Mouse (Mus musculus) ES-E14 (cell line): Measurements from ENCODE around the gene Olfr127.

Experiments
- CHD2 ChIP-seq: IDR thresholded peaks from 2 replicates; pipeline ENCODE4 v1.6.1; 2014; ENCODE audit warnings: mild to moderate bottlenecking, low read depth, low read length, inconsistent platforms
- HCFC1 ChIP-seq: IDR thresholded peaks from 2 replicates; pipeline ENCODE4 v1.6.1; 2012; ENCODE audit warnings: low read length, inconsistent platforms, borderline replicate concordance; ENCODE audit not compliant: insufficient read depth

DNA sequence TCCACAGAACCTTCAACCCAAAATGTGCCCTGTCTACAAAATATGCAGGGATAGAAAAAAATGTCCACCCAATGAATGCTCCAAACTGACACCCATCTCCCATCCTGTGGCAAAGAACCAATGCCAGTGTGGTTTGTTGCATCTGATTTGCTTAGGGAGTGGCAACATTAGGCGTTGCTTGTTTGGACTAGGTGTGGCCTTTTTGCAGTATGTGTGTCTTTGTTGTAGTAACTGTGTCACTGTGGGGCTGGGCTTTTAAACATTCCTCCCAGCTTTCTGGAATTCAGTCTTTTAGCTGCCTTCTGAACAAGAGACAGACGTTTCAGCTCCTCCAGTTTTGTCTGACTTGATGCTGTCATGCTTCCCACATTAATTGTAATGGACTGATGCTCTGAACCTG, 36.3 kb upstream of the Olfr127 start:
- TF ChIP-seq CHD2 (no peak), HCFC1 (no peak)
